Mouse (Mus musculus) gastrocnemius, postnatal 10 days (tissue): ENCODE results near the gene Phf14. TPM values are rescaled to one million over a fixed set of nuclear protein-coding genes. Genes with fewer than 3 reads are reported as not detected.
"Not testable (repeated sequence)": the region's sequence is repeated elsewhere in the genome, so short reads cannot be mapped to it uniquely, and the experiment has no call there.

ENCODE experiments used
- DNase-seq: peaks from one replicate; pipeline ENCODE4 v3.0.0; 2021; ENCODE audit warnings: mixed read lengths
- long read RNA-seq, 2 experiments: library from polyadenylated mRNA; stranded (forward); transcript quantifications; one replicate each; pipeline ENCODE4 v2.0.0; 2021
- total RNA-seq, 2 experiments: library from RNA; stranded (reverse); gene quantifications; 2 replicates each; pipeline ENCODE4 v1.2.3; 2021

Phf14 gene
- total RNA-seq = 10 to 100 TPM; 35.5 to 38.3 TPM
- long read RNA-seq, experiment 1, full-length matches to known transcripts = 2 of 17 reads
- long read RNA-seq, experiment 1, partial matches to known transcripts = 6 of 17 reads
- long read RNA-seq, experiment 1, other reads (novel, unspliced or antisense) = 9 of 17 reads
- long read RNA-seq, experiment 2, partial matches to known transcripts = 1 of 16 reads
- long read RNA-seq, experiment 2, other reads (novel, unspliced or antisense) = 13 of 16 reads

DNA sequence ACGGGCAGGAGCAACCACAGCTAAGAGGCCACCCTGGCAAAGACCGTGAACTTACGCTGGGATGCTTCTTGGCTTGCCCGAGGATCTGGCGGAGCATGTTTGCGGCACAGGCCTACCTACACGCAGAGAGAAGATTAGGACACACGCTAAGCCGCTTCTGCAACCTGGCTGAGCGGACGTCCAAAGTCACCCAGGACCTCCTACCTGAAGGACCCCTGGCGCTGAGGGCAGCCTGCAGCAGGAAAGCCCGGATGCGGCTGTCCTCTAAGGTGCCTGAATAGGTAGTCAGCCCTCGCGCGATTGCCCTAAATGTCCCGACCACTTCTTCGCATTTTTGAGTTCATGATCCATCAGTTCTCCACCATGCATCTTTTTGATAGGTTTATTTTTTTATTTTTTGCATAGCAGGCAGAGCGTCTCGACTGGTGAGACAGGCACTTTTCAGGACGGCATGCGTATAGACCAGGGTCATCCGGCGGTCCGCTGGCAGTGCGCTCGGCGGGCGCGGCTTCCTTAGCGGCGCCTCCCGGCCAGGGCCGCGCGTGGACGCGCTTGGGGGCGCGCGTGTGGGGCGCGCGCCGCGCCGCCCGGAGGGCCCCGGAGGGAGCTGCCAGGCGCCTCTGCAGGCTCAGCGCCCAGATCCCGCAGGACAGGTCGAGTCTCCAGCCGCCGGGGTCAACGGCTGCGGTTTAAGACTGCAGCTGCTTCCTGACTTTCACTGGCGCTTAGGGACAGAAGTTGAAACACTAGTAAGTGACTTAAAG, at the start of gene Phf14, which contains the start of gene Ndufa4:
Phf14 (plus strand) TSS at position 541 of the 764 bp plus-strand sequence.
Ndufa4 (minus strand) TSS at position 229 of the 764 bp plus-strand sequence.
- peak; percentile 89 for DNase-seq

DNA sequence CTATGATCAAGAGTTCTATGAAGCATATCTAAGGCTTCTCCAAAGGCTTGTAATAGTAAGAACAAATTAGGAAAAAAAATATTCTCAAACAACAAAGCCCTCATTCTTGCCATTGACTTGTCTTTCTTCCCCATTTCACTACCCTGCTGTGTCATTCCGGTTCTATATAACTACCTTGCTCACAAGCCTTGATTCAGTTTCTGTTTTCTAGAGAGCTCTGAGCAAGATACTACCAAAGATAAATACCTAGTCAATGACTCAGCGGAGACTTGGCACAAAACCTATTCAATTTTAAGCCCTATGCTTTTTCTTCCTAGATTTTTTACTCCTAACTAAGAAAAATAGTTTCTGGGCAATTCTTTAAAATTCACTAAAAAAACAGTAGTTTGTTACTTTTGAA, 32.2 kb upstream of the Phf14 start:
- DNase-seq = not testable (repeated sequence)

DNA sequence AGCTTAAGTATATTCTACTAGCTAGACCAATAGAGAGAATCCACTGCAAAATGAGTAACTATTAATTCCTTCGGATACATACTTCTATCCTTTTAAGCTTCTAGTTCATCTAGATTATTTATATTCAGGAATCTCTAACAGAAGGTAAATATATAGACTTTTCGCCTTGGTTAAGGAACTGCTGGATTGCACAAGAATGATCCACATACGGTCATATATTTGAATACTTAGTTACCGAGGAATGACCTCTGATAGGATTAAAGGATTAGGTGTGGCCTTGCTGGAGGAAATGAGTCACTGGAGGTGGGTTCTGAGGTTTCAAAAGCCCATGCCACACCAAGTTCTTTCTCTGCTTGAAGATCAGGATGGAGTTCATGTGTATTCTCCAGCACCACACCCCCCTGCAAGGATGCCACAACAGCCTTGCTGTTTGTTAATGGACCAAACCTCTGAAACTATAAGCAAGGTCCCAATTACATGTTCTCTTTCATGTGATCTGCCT, 6.7 kb upstream of the Phf14 start:
- DNase-seq = no peak

DNA sequence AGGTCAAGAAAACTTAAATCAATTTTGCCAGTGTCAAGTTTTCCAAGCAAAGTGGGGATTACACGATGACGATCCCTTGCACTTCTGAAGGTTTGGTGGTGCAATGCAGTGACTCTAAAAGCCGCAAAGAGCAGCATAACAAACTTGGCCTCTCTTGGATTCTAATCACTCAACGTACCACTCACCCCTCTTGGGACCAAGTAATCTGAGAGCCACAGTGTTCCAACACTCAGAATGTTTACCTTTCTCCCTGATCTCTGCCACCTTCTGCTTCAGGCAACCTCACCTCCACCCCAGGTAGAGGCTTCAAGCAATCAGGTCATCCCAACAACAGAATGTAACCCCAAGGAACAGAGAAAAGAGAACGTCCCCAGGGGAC, 730 bp upstream of the Phf14 start:
- DNase-seq = no peak

GRCm38 (mm10) chr6:11908170-11908569, 561 bp downstream of the Phf14 start:
- no peak for DNase-seq

DNA sequence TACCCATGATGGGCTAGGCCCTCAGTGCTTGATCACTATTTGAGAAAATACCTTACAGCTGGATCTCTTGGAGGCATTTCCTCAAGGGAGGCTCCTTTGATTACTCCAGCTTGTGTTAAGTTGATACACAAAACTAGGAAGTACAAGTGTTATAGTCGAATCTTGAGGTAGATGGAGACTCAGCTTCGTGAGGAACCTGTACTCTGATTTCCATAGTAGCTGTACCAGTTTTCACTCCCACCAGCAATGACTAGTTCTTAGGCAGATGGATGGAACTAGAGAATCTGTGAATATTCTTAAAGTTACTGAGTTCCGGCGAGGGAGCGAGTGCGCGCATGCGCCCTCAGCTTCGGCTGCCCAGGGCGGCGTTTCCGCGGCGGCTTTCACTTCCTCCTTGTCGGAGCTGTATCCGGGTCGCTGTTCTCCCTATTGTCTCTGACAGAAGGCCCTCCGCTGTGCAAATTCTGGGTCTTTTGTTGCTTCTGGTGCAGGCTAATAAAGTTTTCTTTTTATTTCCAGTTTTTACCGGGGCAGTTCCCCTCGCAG, 18.0 kb downstream of the Phf14 start:
- peak; percentile 87 for DNase-seq

DNA sequence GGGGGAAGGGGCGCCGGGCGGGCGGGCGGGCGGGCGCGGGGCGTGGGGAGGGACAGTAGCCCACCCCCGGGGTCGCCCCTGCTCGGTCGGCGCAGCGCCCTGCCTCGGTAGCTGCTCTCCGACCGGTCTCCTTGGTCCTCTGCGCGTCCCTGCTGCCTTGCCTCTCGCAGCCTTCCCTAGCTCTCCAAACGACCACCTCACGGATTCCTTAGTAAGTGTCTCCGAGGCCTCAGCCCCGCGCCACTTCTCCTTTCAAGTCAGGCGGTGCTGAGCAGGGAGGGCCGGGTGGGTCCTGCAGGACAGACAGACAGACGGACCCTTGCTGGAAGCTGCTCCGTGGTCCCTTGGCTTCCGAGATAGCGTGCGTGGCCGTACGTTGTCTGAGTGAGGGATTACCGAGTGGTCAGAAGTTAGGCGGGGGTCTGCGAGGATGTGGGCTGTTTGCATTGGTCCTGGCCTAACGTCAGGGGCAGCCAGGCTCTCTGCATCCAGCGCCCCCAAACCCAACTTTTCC, 18.5 kb downstream of the Phf14 start:
- DNase-seq = peak; percentile 40

DNA sequence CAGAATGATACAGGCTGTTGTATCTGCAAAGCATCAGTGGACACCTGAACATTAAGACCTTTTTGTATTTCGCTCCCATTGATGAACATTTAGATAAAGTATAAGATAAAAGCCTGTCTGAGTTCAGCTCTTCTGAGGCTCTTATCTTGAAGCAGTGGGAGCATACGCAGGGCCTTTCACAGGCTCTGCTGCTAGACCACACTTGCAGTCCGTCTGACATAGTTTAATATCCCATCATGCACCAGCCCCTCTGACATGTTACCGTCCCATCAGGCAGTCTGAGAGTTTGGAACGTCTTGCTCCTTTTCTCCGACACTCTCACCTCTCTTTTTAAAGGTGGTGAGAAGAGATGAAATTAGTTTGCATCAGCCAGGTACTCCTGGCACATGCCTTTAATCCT, 19.9 kb downstream of the Phf14 start:
- DNase-seq = no peak

DNA sequence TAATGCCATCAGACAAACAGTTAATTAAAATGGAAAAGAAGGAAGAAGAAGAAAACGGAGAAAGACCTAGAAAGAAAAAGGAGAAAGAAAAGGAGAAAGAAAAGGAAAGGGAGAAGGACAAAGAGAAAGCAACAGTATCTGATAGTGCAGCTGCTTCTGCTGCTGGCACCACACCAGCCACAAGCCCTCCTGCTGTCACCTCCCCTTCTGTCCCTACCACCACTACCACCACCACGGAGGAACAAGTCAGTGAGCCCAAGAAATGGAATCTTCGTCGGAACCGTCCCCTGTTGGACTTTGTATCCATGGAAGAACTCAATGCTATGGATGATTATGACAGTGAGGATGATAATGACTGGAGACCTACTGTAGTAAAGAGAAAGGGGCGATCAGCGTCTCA, 25.8 kb downstream of the Phf14 start:
- no peak for DNase-seq

DNA sequence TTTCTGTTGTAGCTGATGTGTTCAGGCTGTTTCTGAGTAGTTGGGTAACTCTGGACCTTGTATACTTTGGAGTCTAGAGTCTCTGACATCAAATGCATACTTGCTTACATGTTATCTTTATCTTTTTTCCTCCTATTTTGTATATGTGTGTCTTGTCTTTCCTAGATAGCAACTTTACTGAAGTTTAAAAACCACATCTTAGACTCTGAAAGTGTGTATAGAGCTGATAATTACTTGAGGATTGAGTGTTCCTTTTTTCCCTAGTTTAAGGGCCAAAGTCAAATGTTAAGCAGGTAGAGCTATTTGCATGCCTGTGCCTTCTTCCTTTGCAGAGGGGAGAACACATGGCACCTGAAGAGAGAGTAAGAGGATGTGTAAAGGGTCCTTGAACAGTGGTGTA, 33.3 kb downstream of the Phf14 start:
- DNase-seq = no peak

DNA sequence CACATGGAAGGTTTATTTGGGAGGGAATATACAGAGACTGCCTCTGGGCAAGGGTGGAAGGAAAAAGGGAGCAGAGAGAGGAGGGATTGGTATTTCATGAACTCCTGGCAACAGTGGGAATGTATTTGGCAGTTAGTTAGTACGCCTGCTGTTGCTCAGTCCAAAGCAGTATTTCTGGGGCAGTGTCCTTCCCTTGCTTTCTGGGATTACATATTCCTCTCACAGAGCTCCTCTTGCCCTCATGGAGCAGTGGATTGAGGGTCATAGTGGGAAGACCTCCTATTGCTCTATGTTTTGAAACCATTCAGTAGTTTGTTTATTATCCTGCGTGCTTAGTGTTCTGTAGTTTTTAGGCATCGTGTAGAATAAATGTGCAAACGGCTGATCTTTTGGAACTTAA, 34.5 kb downstream of the Phf14 start:
- DNase-seq = no peak

DNA sequence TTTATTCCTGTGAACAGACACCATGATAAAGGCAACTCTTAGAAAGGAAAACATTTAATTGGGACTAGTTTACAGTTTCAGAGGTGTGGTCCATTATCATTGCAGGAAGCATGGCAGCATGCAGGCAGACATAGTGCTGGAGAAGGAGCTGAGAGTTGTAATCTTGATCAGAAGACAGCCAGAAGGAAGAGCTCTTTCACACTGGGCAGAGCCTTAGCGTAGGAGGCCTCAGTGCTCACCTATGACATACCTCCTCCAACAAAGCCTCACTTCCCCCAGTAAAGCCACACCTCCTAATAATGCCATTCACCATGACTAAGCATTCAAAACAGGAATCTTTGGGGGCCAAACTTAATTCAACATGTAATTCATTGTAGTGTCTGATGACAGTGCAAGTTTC, 40.5 kb downstream of the Phf14 start:
- no peak for DNase-seq

DNA sequence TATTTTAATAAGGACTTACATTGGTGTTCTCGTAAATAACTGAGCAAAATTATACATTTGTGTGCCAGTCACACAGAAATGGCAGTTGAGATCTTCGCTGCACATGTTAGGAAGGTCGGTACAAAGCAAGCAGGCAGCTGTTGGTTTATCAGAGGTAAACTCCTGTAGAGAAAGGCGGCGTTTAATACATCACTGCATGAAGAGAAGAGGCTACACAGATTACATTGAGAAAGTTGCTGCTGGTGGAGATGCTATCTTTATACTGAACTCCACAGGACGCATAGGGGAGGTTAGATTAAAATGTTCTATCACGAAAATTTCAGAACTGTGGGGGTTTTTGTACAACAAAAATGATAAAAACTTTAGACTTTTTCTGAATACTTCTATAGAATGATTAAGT, 52.6 kb downstream of the Phf14 start:
- DNase-seq = no peak

- no peak for DNase-seq
These were observed 86.2 kb downstream of the Phf14 start for GRCm38 (mm10) chr6:11993782-11994181.

GRCm38 (mm10) chr6:11998576-11998975, 91.0 kb downstream of the Phf14 start:
- DNase-seq = no peak

DNA sequence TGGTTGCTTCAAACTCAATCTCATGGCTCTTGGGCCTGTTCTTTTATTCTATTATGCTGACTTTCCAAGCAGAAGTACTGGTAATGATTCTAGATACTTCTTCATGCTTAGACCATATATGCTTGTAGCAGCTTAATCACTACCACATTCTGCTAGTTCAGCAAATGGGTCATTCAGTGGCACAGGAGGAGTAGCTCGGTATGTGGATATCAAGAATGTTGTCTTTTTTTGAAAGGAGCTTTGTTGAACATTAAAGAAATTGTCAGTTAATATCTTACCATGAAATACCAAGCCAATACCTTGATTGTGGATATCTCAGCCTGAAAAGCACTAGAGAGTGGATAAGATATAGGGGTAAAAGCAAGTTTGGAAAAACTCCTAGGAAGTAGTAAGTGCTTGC, 91.9 kb downstream of the Phf14 start:
- no peak for DNase-seq

- DNase-seq = no peak
These were observed 97.8 kb downstream of the Phf14 start for GRCm38 (mm10) chr6:12005455-12005854.

- DNase-seq = no peak
These were observed 98.4 kb downstream of the Phf14 start for GRCm38 (mm10) chr6:12006001-12006400.

- DNase-seq = no peak
These were observed 104.5 kb downstream of the Phf14 start for GRCm38 (mm10) chr6:12012103-12012502.

GRCm38 (mm10) chr6:12014035-12014434, 106.4 kb downstream of the Phf14 start:
- DNase-seq = no peak

DNA sequence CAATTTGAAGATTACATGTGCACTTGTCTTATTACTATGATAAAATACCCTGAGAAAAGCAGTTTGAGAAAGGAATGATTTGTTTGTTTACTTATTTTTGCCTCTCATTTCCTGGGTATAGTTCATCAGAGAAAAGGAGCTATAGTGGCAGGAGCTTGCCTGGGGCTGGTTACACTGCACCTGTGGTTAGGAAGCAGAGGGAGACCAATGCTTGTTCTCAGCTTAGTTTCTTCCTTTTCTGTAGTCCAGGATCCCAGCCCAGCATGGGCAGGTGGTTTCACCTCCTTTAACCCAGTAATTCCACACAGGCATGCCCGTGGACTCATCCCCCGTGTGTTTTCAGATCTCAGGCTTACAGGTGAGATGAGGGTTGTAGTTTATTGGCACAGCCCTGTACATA, 107.1 kb downstream of the Phf14 start:
- DNase-seq = no peak

GRCm38 (mm10) chr6:12019736-12020135, 112.1 kb downstream of the Phf14 start:
- no peak for DNase-seq

- DNase-seq = no peak
These were observed 112.5 kb downstream of the Phf14 start for GRCm38 (mm10) chr6:12020156-12020555.
